Mouse (Mus musculus) left cerebral cortex, adult 18-20 months (tissue): Measurements from ENCODE around the gene Tmbim1. TPM values are rescaled to one million over a fixed set of nuclear protein-coding genes. Genes with fewer than 3 reads are reported as not detected.

Source experiments
- DNase-seq, 2 experiments: peaks; one replicate each; pipeline ENCODE4 v3.0.0; 2021 to 2022; ENCODE audit warnings: low spot score in 2 of 2, mixed read lengths in 1 of 2
- total RNA-seq, 2 experiments: library from RNA; stranded (reverse); gene quantifications; 2 replicates each; pipeline ENCODE4 v1.2.3; 2021

Tmbim1 gene
- total RNA-seq, 2 experiments from 2014 or later, result 19.1 to 24.1 TPM

DNA sequence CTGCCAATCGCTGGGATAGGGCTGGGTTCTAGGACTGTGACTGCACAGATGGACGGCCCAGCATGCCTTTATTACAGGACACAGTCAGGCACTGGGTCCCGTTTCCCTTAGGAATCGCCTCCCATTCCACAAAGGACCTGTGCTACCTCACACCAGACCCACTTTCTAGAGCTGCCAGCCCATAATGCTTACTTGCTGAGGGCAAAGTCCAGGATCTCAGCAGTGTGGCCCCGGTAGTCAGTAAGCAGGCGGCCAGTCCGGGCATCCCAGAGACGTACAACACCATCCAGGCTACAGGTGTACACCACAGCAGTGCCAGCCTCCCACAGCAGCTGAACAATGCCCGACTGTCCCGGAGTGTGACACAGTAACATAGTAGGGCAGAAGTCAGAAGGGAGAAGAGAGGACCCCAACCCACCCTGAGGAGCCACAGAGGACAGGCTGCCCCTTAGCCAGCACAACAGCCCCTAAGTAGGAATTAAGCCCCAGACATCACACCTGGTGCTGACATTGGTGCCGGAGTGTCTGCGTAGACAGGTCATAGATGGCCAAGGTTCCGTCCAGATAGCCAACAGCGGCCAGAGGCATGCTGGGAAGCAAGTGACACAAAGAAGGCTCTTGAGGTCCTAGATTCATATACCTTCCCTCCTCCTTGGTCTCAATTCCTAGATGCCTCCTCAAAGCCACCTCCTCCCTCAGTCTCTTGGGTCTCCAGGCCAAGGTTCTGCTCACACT is 24.7 kb downstream of the Tmbim1 start:
- no peak for DNase-seq

DNA sequence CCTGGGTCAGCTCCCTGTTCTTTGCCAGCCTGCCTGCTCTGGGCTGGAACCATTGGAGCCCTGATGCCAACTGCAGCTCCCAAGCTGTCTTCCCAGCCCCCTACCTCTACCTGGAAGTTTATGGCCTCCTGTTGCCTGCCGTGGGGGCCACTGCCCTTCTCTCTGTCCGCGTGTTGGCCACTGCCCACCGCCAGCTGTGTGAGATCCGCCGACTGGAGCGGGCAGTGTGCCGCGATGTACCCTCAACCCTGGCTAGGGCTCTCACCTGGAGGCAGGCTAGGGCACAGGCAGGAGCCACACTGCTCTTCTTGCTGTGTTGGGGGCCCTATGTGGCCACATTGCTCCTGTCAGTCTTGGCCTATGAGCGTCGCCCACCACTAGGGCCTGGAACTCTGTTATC is 26.4 kb downstream of the Tmbim1 start:
- no peak for DNase-seq

DNA sequence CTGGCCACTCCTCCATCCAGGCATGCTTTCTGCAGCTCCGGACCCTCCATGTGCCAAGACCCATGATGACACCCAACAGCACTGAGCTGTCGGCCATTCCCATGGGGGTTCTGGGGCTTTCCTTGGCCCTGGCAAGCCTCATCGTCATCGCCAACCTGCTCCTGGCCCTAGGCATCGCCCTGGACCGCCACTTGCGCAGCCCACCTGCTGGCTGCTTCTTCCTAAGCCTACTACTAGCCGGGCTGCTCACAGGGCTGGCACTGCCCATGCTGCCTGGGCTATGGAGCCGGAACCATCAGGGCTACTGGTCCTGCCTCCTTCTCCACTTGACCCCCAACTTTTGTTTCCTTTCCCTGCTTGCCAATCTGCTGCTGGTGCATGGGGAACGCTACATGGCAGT is 26.9 kb downstream of the Tmbim1 start, which contains the start of gene Gpbar1:
TSS of gene Gpbar1 (plus strand) at position 13 of the 400 bp plus-strand sequence.
- DNase-seq, result no peak

DNA sequence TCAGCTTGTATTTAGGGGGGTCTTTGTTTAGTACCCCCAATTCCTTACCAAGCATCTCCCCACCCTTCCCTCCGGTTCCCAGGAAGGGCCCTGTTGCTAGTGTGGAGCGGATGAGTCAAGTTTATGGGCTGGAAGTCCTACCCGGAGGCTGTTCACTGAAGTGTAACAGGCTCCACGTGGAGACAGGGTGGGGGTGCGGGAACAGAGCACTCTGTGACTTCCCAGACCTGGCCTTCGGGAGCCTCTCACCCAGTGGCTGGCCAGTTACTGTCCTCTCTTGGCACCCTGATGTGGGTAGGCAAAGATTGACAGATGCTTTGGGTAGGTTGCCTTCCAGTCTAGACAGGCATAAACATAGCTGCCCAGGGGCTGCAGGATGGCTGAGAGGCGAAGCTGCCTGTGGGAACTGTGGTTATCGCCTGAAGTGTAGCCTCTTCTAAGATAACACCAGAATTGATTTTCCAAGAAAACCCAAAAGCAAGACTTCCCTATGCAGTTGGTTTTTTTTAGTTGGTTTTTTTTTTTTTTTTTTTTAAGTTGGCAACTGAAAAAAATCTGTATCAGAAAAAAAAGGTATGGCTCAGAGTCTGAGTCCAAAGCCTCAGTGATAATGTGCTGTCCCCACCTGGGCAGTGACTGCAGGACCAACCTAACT is 27.4 kb downstream of the Tmbim1 start:
- no peak for DNase-seq

DNA sequence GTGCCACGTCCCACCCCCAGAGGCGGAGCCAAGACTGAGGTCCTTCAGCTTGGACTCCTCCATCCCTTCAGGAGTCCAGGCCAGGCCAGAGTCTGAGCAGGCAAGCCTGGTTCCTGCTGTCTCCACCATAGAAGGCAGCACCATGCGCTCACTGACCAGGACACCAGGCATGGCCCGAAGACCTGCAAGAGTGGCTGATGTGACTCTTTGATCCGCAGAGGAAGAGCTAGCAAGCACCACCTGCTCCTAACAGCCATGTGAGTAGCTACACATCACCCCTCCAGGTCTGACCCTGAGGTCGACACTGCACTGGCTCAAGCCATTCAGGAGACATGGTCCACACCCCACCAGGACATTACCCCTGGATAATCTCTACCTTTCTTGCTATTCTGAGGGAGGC is 28.4 kb downstream of the Tmbim1 start:
- no peak for DNase-seq

DNA sequence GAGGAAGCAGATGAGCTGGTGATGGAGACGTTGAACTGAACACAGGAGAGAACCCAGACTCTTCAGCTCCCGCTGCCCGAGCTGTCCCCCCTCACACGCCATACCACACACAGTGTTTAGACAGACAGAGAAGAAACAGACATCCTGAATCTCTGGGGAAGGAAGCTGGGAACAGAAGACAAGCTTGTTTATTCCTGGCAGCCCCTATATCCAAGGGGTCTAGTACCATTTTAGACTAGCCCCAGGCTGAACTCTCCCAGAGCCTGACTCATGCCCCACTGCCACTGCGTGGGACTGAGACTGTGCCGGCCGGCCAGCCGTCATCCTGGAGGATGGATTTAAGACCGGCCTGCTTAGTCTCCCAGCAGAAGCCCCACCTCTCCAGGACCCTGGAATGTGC is 30.4 kb downstream of the Tmbim1 start:
- no peak for DNase-seq

DNA sequence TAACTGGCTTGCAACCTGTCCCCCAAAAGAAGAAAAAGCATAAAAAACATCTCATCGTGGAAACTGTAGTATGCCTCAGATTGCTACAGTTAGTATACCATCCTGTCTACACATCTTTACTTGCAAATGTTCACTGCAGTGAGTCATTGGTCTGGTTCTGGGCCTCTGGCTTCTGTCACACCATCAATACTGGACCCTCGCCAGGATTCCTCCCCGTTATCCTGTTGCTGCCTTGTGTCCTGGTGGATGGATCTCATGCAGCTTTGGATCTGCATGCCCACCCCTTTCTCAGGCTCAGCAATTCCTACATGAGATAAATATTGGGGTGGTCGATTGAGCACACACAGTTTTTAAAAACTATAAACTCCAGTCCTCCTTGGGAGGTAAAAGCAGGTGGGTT is 33.8 kb downstream of the Tmbim1 start:
- no peak for DNase-seq

DNA sequence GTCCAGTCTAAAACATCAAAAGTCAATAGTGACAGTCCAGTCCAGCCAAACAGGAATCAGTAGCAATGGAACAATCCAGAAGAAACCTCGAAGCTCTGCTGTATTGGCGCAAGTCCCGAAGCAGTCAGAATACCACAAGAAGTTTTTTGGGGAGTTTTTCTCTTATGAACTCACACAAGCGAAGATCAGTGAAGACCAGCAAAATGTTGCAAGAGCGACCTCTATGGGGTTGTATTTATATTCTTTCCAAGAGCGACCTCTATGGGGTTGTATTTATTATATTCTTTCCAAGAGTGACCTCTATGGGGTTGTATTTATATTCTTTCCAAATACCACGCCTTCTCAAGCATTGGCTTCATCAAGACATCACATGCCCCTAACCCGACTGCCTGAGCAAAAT is 36.7 kb downstream of the Tmbim1 start:
- DNase-seq, result no peak

DNA sequence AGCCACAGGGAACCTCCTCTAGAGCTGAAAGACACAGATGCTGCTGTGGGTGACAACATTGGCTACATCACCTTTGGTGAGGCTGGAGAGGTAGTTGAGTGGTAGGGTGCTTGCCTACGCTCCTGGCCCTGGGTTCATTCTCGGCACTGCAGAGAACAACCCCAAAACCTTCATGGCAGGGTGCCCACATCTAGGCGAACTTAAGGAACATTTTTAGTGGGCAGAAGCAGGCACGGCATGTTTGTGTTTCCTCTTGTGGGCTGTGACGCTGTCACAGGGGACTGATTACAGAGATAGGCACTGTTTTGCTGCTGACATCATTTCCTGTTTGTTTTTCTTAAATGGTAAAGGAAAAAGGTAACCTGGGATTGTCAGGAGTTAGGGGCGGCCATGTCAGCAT is 42.9 kb downstream of the Tmbim1 start:
- DNase-seq, result no peak

DNA sequence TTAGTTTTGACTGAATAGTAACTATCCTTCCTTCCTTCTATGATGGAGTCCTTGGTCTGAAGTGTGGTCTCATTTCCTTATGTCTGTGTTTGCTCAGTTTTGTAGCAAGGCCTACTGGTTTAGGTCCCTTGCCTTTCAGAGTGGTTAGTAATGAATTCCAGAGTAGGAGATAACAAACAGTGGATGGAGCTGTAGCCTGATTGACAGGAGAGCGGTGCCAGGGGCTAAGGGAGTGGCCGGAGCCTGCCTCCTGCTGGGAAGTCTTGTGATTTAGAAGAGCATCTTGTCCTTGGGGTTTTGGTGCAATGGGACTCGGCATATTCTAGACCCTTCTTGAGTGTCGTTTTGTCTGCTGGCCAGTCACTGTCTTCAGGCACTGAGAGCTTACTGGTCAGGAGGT is 48.6 kb downstream of the Tmbim1 start:
- DNase-seq, result no peak

DNA sequence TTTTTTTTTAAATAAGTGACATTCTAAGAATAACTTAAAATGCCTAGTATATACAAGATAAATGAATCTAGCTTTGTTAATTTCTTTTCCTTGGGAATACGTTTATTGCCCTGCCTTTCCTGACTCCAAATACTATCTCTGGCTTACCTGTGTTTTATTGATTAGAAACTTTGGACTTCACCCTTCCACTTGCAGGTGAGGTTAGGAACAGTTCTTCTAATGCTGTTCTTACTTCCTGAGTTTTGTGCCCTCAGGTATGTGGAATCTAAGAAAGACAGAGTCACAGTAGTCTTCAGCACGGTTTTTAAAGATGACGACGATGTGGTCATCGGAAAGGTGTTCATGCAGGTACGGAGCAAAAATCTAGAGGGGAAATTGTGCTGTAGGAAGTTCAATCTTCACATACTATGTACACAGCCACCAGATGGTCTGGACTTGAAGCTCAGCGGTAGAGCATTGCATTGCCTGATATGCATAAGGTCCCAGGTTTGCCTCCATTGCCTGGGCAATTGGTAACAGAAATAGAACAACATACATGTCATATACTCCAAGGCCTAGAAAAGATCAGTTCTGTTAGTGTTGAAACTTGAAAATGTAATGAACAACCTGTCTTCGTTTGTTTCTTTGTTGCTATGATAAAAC is 49.6 kb downstream of the Tmbim1 start:
- no peak for DNase-seq

DNA sequence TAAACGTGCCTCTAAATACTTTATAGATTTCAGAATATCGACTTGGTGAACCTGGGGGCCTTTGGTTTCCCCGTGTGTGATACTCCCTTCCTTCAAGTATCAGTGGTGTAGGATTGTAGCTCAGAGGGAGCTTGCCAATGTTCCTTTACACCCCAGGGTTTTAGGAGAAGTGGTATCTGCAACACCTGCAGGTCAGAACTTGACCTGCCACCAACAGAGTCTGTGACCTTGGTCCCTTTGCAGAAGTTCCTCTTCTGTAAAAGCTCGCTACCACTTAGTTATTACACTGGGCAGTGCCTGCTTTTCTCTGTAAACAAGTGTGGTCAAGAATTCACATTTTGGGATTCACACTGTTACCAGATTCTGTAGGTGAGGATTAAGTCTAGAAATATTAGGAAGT is 55.3 kb downstream of the Tmbim1 start:
- no peak for DNase-seq

DNA sequence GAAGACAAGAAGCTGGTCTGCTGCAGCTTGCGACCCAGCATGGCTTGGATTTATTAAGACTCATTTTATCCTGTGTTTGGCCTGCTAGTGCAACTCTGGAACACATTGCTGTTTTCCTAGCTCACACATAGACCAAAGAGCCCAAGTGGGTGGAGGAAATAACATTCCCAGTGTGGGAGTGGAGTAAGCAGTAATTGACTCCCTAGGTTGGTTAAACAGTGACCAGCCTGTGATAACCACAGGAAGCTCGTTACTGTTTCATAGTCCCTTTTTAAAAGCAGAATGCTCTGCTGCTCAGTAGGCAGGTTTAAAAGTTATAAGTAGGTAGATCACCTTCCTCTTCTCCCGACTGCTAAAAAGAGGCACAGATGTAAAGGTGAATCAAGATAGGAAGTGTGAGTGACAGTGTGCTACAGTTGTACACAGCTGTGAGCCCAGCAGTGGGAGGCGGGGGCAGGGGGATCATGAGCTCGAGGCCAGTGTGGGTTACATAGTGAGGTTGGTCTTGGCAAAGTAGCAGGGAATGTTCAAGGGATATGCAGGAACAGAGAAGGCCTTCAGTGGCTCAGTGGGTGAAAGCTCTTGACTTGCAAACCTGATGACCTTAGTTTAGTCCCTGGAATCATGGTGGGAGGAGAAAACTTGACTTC is 56.0 kb downstream of the Tmbim1 start:
- no peak for DNase-seq

DNA sequence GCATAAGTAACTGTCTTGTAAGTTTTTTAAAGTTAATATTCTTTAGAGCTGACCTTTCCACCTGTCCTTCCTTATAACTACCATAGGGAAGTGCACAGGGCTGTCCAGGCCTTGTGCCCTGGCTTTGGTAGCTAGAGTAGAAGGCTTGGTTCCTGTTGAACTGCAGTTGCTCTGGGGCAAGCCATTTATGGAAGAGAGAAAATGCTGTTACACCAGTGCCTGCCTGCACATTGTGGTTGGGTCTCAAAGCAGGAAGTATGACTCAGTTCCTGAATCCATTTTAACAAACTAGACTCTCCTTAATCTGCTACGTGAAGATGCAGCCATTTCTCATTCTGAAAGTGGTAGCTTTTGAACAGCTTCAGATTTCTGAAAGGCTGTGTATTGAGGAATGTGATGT is 56.6 kb downstream of the Tmbim1 start:
- no peak for DNase-seq

DNA sequence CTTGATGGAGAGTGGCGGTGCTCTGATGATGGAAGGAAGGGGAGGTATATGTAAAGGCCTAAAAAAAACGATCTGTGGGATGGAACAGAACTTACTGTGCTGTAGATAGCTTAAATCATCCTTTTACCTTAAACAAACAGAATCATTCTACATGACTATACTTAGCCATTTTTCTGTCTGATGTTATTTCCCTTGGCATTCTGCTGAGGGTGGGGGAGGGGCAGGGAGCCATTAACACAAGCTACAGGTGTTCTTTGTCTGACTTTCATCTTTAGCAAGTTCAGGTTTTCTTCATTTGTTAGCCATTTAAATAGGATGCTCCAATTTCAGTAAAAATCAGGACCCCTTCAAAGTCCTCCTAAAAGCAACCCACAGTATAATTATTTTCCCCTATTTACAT is 59.9 kb downstream of the Tmbim1 start:
- no peak for DNase-seq

DNA sequence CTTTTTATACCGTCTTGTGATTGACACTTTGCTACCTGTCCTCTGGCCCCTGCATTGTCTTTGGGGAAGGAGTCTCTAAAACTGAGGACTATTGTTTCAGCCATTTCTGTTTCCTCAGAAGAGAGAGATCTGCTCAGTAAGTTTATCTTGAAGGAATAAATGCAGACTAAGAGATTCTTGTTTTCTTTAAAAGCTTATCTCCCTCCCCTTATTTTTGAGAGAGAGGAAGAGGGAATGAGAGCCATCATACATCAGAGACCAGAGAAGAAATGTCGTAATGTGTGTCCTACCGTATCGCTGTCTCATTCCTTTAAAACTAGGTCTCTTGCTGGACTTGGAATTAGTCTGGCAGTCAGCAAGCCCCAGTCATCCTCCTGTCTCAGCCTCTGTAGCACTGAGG is 64.6 kb downstream of the Tmbim1 start:
- no peak for DNase-seq

DNA sequence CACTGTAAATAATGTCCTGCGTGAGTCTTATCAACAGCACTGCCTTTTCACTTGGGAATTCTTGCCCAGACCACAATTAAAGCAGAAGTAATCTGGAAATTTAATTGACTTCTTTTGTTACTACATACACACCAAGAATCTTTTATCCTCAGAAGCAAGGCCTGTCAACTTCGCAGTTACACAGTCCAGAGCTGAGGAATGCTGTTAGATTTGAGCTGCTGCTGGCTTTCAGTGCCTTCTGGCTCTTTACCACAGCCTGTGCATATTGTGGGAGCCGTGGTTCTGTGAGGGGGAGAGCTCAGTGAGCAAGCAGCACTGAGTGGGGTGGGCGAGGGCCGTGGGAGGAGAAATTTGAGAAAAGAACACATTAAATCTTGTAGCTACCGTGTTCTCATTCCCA is 65.1 kb downstream of the Tmbim1 start:
- DNase-seq, result peak; percentile 83 to 89

DNA sequence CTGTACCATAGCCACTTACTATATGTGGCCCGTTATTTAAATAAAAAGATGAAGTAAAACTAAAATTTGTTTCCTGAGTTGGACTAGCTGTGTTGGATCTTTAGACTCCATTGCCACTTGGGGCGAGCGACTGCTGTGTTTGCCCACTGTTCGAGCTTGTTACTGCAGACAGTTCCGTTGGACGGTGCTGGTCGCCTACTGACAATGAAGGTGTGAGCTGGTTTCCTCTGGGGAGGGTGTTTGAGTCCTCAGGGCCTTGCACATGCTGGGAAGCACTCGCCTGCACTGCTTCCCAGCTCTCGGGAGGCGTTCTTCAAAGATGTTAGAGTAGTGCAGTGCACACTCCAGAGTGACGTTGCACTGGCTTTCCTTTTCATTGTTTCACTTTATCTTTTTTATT is 65.8 kb downstream of the Tmbim1 start:
- peak; percentile 46 to 47 for DNase-seq

DNA sequence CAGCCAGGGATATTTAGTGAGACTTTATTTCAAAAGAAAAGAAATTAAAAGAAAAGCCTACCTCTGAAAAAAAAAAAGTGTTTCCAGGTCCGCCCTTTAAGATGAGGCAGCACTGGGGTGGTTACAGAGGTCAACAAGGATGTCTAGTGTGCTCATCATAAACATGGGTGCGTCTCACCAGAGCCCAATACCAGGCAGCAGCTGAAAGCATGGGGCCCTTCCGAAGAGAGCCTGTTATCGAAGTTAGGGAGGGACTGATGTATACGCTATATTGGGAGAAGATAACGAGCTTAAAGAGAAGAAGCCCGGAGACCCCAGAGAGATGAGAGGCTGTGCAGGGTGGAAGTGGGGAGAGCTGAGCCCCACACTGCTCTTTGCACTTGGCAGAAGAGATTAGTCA is 66.3 kb downstream of the Tmbim1 start:
- DNase-seq, result no peak
